Mouse (Mus musculus): ENCODE measurements around the gene Capn6. TPM values are rescaled to one million over a fixed set of nuclear protein-coding genes. Genes with fewer than 3 reads are reported as not detected.
A peak's percentile ranks its signal among the peaks of the same experiment; 100 is the strongest.

Gene Capn6
- polyA plus RNA-seq, 1 experiment from 2014 or later, result 200 TPM

DNA sequence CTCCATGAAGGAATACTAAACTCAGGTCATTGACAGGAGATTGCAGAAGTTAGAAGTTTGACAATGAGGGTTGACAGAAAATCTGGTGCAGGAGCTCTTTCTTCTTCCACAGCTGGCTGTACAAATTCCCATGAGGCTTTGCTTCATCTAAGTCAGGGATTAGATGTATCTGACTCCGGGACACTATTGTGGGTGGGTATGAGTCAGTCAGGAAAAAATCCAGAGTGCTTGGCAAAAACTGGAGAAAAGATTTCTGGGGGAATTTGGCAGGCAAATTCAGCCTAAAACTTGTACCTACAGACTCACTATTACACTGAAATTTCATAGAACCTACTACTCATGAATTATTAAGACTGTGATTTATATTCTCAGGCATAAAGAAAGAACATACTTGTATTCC is 11.3 kb downstream of the Capn6 start:
- Histone ChIP-seq H3K36me3 (ENCODE audit: insufficient read depth) (peaks cover 4% of the 10 kb centered on the region; the same call in 1 of the 2 replicates), H3K4me1 (ENCODE audit: insufficient read depth) (no peaks in the 10 kb centered on the region), H3K4me3 (ENCODE audit: low read depth, low read length) (no peak overlapping the region), H3K4me2 (no peak overlapping the region), H3K27me3 (ENCODE audit: insufficient read depth, low read length) (no peaks in the 10 kb centered on the region), H3K27ac (ENCODE audit: low read depth) (no peak overlapping the region), H3K9me3 (ENCODE audit: low read depth, low read length) (no peaks in the 10 kb centered on the region), H3K9ac (no peak overlapping the region)
- WGBS, result 79% methylated on average over 1 of the region's 1 CpGs
- no peak for TF ChIP-seq CTCF (IDR thresholded peaks at IDR 0.05; ENCODE audit: low read depth)
- ATAC-seq (ENCODE audit: insufficient read depth) (no peak), DNase-seq (no peak)

DNA sequence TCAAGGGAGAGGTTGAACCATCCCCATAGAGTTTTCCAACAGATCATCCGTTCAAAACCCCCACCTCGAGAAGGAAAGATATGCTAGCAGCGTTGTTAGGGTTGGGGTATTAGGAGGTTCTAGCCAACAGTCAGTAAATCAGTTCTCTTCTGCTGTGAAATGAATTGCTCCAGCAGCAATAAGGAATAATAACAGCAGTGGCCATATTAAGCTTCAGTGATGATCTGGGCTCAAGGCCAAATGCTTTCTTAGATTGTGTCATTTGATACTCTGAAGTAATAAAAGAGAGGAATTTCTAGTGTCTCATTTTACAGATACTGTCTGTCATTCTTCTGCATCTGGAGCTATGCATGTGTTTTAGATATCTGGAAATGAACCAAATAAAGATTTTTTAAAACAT is 64.7 kb downstream of the Capn6 start:
- WGBS, result 41% methylated on average over 3 of the region's 3 CpGs
- DNase-seq (peak; percentile 76), ATAC-seq (ENCODE audit: insufficient read depth) (peak; percentile 49; the same call in 1 of the 2 replicates)
- H3K9ac ChIP-seq, result no peak overlapping the region
- no peak overlapping the region for H3K27ac ChIP-seq (ENCODE audit: low read depth)
- no peaks in the 10 kb centered on the region for H3K4me1 ChIP-seq (ENCODE audit: insufficient read depth)
- no peaks in the 10 kb centered on the region for H3K9me3 ChIP-seq (ENCODE audit: low read depth, low read length)
- no peak for TF ChIP-seq CTCF (IDR thresholded peaks at IDR 0.05; ENCODE audit: low read depth)
- no peak overlapping the region for H3K4me3 ChIP-seq (ENCODE audit: low read depth, low read length)
- H3K36me3 ChIP-seq (ENCODE audit: insufficient read depth), result no peaks in the 10 kb centered on the region
- no peak overlapping the region for H3K4me2 ChIP-seq
- no peaks in the 10 kb centered on the region for H3K27me3 ChIP-seq (ENCODE audit: insufficient read depth, low read length)

Small RNAs within 50 kb of the gene (microRNA-seq; reads per million reads assigned to microRNA genes)
- not detected for gene Gm47298 (ENCODE audit: borderline number of aligned reads)

Other genes with a start within 250 kb of the Capn6 start
- 6.2 and 6.5 TPM in 2 replicates for gene Dcx, start 105.9 kb upstream of the Capn6 start, polyA plus RNA-seq (2014; fragmentation: Nextera tagmentation; extraction: Ambion mirVana)